Mouse (Mus musculus) hindbrain, postnatal 0 days (tissue): ENCODE data around the gene Pknox2. TPM values are rescaled to one million over a fixed set of nuclear protein-coding genes. Genes with fewer than 3 reads are reported as not detected.

Experiments used
- ATAC-seq: fragments of 200-750 bp; cut with Nextera tagmentation; 2 replicates; pipeline ENCODE4 v1.8.0; 2017; ENCODE audit warnings: mild to moderate bottlenecking, moderate TSS enrichment, moderate library complexity
- DNase-seq: peaks from one replicate; pipeline ENCODE4 v3.0.0-alpha.2; 2015; ENCODE audit warnings: low spot score
- H3K27ac ChIP-seq: fragments of 300-500 bp; sonication (generic); 2 replicates; pipeline ENCODE4 v1.5.1; 2014; ENCODE audit warnings: mild to moderate bottlenecking
- H3K27me3 ChIP-seq: fragments of 300-500 bp; sonication (generic); 2 replicates; pipeline ENCODE4 v1.6.1; 2014; ENCODE audit warnings: low read length, mixed read lengths; ENCODE audit not compliant: insufficient read depth
- H3K36me3 ChIP-seq: fragments of 300-500 bp; sonication (generic); 2 replicates; pipeline ENCODE4 v1.6.1; 2014; ENCODE audit warnings: low read length, mixed read lengths; ENCODE audit not compliant: insufficient read depth
- H3K4me1 ChIP-seq: fragments of 300-500 bp; sonication (generic); 2 replicates; pipeline ENCODE4 v1.6.1; 2014; ENCODE audit warnings: antibody characterized with exemption, low read length, mixed read lengths; ENCODE audit not compliant: insufficient read depth
- H3K4me2 ChIP-seq: fragments of 300-500 bp; sonication (generic); 2 replicates; pipeline ENCODE4 v1.6.1; 2014; ENCODE audit warnings: low read depth, mild to moderate bottlenecking, low read length, moderate library complexity, mixed read lengths
- H3K4me3 ChIP-seq: fragments of 300-500 bp; sonication (generic); 2 replicates; pipeline ENCODE4 v1.5.1; 2014; ENCODE audit warnings: low read length
- H3K9ac ChIP-seq: fragments of 300-500 bp; sonication (generic); replicated peaks from 2 replicates; pipeline ENCODE4 v1.6.1; 2014; ENCODE audit warnings: mild to moderate bottlenecking, low read length, moderate library complexity, mixed read lengths
- H3K9me3 ChIP-seq: fragments of 300-500 bp; sonication (generic); 2 replicates; pipeline ENCODE4 v1.6.1; 2016; ENCODE audit warnings: low read length, mixed read lengths
- CTCF ChIP-seq: IDR thresholded peaks from 2 replicates; pipeline ENCODE4 v1.5.1; 2016; ENCODE audit warnings: antibody characterized with exemption, control low read depth, low read depth
- WGBS: fragments of 180-500 bp; shearing (Covaris S2); extraction: QIAGEN DNeasy Blood & Tissue Kit; methylation state at CpG from one replicate; pipeline ENCODE4 v1.1.7; 2014; 5-methylcytosine and 5-hydroxymethylcytosine counted together
- polyA plus RNA-seq: library from polyadenylated mRNA; unstranded; fragments of >200 nt; fragmentation: Nextera tagmentation; extraction: Ambion mirVana; gene quantifications from 2 replicates; pipeline ENCODE4 v1.2.1, GENCODE M21; 2015
- total RNA-seq: library from RNA; depleted of rRNA; stranded (reverse); fragments of >200 nt; gene quantifications from 2 replicates; pipeline ENCODE4 v1.2.3, GENCODE M21; 2014

Pknox2 gene
- total and polyA plus RNA-seq, 2 experiments from 2014 or later, result 22.2 to 23.5 TPM

DNA sequence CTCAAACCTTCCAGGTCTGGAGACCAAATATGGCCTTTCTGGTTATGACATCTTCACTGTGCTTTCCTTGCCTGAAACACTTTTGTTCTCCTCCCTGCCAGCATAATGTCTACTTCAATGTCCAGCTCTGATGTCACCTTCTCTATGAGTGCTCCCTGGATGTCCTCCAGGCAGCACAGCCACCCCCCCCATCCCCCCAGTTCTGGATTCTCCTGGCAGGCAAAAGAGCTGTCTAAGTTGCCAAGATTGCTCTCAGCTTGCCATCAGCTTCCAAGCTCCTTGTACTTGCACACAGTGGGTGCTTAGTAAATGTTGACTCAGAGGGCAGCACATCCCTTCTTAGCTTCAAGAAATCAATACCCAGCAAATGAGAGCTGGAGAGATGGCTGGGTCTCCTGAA lies 131.0 kb downstream of the Pknox2 start:
- H3K9me3 ChIP-seq, result no peaks in the 10 kb centered on the region
- no peak overlapping the region for H3K4me2 ChIP-seq
- no peaks in the 10 kb centered on the region for H3K36me3 ChIP-seq
- peaks cover 6% of the 10 kb centered on the region for H3K4me1 ChIP-seq
- no peak overlapping the region for H3K9ac ChIP-seq
- DNase-seq (no peak), ATAC-seq (no peak)
- no peak for TF ChIP-seq CTCF
- no peak overlapping the region for H3K27ac ChIP-seq
- H3K4me3 ChIP-seq, result no peak overlapping the region
- H3K27me3 ChIP-seq, result no peaks in the 10 kb centered on the region

DNA sequence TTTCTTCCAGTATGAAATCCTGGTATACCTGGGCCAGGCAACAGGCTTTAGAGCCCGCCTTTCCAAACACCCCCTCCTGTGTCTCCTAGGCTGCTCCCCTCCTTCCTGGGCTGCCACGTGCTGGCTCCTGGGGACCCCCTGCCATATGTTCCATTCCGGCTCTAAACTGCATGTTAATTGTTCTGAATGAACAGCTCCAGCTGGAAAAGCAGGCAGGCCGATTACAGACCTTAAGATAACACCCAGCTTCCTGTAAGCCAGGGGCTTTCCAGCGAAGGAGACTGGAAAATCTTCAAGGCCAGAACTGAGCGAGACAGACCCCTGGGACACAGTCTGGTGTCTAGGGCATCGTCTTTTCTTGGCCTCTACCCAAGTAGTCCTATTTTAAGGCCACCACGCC lies 133.6 kb downstream of the Pknox2 start:
- Histone ChIP-seq H3K4me1 (peaks cover 6% of the 10 kb centered on the region), H3K9ac (no peak overlapping the region), H3K4me2 (no peak overlapping the region), H3K27ac (no peak overlapping the region), H3K36me3 (no peaks in the 10 kb centered on the region), H3K9me3 (no peaks in the 10 kb centered on the region), H3K4me3 (no peak overlapping the region), H3K27me3 (no peaks in the 10 kb centered on the region)
- DNase-seq (no peak), ATAC-seq (0 out of 2 replicates have a peak, but pooled peaks have one; percentile 19)
- 26% methylated on average over 8 of the region's 8 CpGs for WGBS
- no peak for TF ChIP-seq CTCF

DNA sequence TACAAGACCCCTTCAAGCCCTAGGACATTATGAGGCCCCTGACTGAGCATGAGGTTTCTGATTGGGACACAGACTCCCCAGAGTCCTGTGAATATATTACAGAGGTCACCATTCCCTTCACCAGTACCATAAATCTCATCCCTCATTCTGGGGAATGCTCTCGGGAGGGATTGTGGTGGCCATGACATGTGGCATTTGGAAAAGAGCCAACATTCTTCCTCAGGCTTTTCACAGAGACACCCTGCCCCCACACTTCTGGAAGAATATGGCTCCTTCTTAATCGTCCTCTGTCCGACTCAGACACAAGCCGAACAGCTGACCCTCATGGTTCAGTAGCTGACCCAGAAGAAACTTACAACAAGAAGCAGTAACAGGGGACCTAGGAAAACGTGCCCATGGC lies 139.1 kb downstream of the Pknox2 start:
- 22% methylated on average over 5 of the region's 5 CpGs for WGBS
- ATAC-seq (no peak), DNase-seq (no peak)
- no peak overlapping the region for H3K4me3 ChIP-seq
- H3K4me1 ChIP-seq, result peaks cover 9% of the 10 kb centered on the region
- no peak overlapping the region for H3K4me2 ChIP-seq
- H3K9me3 ChIP-seq, result no peaks in the 10 kb centered on the region
- H3K36me3 ChIP-seq, result no peaks in the 10 kb centered on the region
- no peak overlapping the region for H3K27ac ChIP-seq
- no peak overlapping the region for H3K9ac ChIP-seq
- TF ChIP-seq CTCF, result no peak
- no peaks in the 10 kb centered on the region for H3K27me3 ChIP-seq

DNA sequence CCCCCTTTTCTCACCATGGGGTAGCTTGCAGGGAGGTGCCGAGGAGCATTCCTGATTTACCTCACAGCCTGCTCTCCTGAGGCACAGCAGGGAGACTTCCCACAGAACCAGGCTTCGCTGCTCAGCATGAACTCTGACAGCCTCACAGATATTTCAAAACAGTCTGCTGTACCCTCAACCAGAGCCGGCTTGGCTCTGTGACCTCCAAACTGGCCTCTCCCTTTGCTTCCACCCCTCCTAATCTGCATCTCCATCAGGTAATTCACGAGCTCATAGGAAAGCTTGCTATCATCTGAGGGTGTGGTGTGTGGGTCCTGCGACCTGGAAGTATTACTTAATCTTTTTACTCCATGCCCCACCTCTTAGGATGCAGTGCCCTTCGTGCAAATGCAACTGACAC lies 142.5 kb downstream of the Pknox2 start:
- Histone ChIP-seq H3K4me1 (peaks cover 9% of the 10 kb centered on the region), H3K27ac (no peak overlapping the region), H3K9ac (no peak overlapping the region), H3K4me3 (no peak overlapping the region), H3K36me3 (no peaks in the 10 kb centered on the region), H3K4me2 (no peak overlapping the region), H3K9me3 (no peaks in the 10 kb centered on the region), H3K27me3 (no peaks in the 10 kb centered on the region)
- no peak for DNase-seq
- 41% methylated on average over 6 of the region's 6 CpGs for WGBS
- no peak for ATAC-seq
- no peak for TF ChIP-seq CTCF

DNA sequence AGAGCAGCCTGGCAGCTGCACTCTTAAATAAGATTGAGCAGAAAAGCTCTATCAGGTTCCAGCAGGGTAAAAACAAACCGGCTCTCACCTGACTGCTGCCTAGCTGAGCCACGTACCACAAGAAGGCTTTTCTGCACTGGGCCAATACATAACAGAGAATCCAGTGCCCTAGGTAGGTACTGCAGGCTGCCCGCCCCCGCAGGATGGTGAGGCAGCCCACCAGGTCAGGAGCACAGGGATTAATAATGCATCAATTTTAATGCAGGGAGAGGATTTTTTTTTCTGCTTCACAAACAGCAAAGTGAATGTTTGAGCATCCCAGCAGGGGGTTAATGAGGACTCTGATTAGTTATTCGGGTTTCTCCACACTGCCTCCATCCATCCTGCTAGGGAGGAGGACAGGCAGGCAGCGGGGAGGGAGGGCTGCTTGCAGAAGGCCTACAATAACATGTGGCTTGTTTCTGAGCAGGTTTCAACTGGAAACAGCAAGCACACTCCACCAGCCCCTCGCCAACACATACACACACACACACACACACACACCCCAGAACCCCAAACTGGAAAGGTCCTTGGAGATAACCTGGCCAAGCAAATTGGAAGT lies 145.2 kb downstream of the Pknox2 start:
- WGBS, result 22% methylated on average over 7 of the region's 7 CpGs
- ATAC-seq, result peak; percentile 85
- 0 out of 2 replicates have a peak, but pooled peaks have one; percentile 16 for TF ChIP-seq CTCF
- peaks cover 3% of the 10 kb centered on the region; the same call in 1 of the 2 replicates for H3K4me1 ChIP-seq
- H3K4me2 ChIP-seq, result no peak overlapping the region
- H3K9ac ChIP-seq, result no peak overlapping the region
- no peaks in the 10 kb centered on the region for H3K36me3 ChIP-seq
- no peaks in the 10 kb centered on the region for H3K9me3 ChIP-seq
- no peak overlapping the region for H3K4me3 ChIP-seq
- H3K27ac ChIP-seq, result peak overlapping the region; percentile 70
- peak; percentile 80 for DNase-seq
- no peaks in the 10 kb centered on the region for H3K27me3 ChIP-seq

DNA sequence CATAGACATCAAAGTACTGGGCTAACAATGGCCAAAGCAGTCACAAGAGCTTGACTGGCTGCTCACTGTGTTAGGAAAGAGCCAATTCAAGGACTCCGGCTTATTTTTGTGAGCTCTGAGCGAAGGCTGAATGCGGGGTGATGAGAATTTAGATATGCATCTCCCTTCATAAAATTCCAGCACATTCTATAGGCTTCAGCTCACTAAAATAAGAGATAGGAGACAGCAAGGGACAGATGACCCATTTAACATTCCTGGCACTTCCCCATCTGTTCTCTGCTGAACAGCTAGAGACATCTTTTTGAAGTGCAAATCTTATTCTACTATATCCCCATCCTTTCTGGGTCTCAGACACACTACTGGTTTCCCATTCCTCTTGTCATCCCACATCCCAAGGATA lies 147.8 kb downstream of the Pknox2 start:
- Histone ChIP-seq H3K9me3 (no peaks in the 10 kb centered on the region), H3K9ac (no peak overlapping the region), H3K27ac (no peak overlapping the region), H3K27me3 (no peaks in the 10 kb centered on the region), H3K4me3 (no peak overlapping the region), H3K36me3 (no peaks in the 10 kb centered on the region), H3K4me1 (0 out of 2 replicates have a peak, but pooled peaks cover under 1% of the 10 kb centered on the region), H3K4me2 (no peak overlapping the region)
- no peak for ATAC-seq
- TF ChIP-seq CTCF, result no peak
- no peak for DNase-seq
- 93% methylated on average over 3 of the region's 3 CpGs for WGBS

DNA sequence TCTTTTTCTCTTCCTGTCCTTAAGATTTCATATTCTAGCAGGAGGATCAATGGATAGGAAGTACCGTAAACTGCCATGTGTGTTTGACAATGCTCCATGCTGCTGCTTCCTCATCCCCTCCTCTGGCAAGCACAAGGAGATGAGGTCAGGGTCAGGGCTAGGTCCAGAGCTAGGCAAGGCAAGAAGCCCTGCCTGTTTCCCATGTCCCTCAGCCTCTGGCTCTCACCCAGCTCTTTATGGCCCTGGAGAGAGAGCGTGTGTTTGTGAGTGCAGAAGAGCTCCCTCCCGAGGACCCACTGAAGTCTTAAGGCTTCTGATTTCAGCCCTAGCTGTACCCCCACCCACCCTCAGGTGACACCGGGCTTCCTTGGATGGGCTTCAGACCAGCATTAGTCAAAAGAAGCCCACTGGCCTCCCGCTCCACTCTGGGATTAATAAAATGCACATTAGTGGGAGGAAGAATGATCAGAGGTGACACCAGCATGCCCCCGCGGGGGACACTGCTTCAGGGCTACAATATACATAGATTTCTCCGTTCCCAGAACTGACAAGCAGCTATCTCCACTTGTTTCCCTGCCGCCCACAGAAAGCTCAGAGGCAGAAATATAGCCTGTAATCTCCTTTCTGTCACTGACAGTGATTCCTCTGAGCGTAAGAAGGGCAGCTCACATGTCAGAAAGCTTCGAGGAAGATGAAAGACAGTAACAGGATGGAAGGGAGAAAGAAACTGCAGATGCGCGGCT lies 156.4 kb downstream of the Pknox2 start:
- 69% methylated on average over 13 of the region's 13 CpGs for WGBS
- Histone ChIP-seq H3K27ac (no peak overlapping the region), H3K27me3 (no peaks in the 10 kb centered on the region), H3K9me3 (no peaks in the 10 kb centered on the region), H3K4me3 (no peak overlapping the region), H3K4me1 (no peaks in the 10 kb centered on the region), H3K9ac (no peak overlapping the region), H3K36me3 (no peaks in the 10 kb centered on the region), H3K4me2 (no peak overlapping the region)
- no peak for TF ChIP-seq CTCF
- DNase-seq (no peak), ATAC-seq (no peak)
